Mouse (Mus musculus) mouse embryonic stem cell (cell line): Measurements from ENCODE around the gene Notum.

ENCODE experiments used
- in situ Hi-C, 2 experiments: fragments of 300-500 bp; cut with MboI; formaldehyde crosslinking; loops; 1 replicate in 1 of 2; 3 replicates in 1 of 2; pipeline ENCODE4 v1.14.3; 2019 to 2020; ENCODE audit warnings: low sequenced_read_pairs in 2 of 2, low pct_unique_long_range_greater_than_20kb in 1 of 2, mixed read lengths in 1 of 2; ENCODE audit not compliant: unreplicated experiment in 1 of 2

Notum gene

DNA sequence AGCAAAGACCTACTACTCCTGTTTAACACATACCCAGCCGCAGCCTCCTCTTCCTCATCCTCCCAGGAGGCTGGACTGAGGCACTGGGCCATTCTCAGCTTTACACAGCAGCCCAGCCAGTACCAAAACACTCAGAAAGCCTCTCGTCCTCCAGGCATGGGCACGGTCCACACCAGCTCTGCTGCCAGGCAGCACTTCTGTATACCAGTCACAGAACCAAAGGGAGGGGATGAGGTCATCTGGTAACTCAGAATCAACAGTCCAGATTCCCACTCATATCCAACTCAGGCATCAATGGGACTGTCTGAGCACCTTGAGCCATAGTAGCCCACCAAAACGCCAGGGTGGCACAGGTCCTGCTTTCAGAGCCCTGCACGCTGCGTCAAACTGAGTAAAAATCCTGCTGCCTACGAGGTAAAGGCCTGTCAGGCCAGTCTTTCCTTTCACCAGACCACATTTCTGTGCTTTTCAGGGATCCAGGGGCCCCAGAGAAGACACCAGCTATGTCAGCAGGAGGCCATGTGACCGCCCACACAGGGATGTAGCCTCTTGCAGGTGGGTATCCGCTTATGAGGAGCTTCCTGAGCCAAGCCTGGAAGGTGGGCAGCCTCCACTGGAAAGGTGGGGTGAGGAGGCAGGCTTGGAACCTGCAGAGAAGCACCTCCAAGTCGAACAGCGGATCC is 34.0 kb downstream of the Notum start:
- in situ Hi-C loops: no loop called here

DNA sequence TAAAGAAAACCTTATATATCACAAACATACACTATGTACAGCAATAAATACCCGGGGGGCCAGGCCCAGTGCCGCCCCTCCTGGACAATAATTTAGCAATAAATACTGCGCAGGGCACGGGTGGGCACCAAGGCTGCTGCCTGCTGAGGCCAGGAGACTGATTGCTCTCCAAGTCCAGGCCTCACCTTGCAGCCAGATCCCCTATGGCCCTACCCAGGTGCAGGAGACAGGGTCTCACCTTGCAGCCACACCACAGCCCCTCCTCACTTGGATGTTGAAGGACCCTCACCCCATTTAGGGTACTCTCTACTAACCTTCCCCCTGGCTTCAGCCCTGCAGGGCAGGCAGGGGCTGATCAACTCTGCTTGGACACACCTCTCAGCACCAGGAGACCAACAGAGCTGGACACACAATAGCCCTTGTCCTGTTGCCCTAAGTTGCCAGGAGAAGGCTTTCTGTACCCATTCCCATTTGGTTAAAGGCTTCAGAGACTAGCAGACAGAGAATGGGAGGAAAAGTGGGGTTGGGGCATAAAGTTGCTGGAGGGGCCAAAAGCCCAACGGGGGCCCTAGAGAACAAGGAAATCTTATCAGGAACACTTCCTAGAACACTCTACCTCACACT is 35.7 kb downstream of the Notum start, which contains the start of gene Sirt7:
Sirt7 (minus strand) TSS at position 89 of the 624 bp plus-strand sequence.
- in situ Hi-C loops: no loop called here

DNA sequence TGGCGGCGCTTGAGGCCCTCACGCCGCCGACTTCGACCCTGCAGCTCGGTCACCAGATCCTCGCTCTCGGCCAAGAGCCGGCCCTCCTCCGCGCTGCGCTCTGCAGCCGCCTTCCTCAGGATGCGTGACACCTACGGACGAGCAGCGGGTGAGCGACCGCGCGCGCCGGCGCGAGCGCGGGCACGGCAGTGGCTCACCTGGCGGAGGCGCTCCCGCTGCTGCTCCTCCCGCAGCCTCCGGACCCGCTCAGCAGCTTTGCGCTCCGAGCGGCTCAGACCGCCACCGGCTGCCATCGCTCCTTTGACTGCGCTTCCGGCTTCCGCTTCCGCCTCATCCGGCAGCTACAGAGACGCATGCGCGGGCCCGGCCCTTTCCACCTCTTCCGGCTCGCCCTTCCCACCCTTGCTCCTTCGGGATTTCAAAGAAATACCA is 36.3 kb downstream of the Notum start:
- in situ Hi-C loops: no loop called here

DNA sequence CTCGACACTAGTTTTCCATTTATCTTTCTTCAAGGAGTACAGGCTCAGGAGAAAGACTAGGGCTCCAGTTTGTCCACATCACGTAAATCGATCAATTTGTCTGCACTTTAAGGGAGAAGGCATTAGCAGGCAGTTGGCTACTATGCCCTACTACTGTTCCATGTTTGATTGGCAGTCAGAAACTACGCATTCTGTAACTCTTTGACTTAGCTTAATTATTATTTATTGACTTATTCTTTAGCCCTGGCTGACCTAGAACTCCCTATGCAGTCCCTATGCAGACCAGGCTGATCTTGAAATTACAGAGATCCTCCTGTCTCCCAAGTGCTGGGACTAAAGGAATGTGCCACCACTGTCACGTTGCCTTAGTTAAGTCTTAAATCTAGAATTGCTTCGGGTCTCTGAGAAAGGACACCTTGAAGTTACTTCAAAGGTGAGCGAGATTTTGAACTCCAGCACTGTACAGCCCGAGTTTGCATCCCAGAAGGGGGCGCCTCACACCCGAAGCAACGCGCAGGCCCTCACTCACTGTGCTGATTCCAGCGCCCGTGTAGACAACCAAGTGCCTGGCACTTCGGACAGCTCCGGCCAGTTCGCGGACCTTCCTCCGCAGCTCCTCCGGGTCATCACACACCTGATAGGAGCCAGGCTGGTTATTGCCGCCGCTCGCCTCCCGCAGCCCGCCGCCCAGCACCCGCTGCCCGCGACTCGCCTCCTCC is 36.9 kb downstream of the Notum start:
- in situ Hi-C loops: no loop called here

DNA sequence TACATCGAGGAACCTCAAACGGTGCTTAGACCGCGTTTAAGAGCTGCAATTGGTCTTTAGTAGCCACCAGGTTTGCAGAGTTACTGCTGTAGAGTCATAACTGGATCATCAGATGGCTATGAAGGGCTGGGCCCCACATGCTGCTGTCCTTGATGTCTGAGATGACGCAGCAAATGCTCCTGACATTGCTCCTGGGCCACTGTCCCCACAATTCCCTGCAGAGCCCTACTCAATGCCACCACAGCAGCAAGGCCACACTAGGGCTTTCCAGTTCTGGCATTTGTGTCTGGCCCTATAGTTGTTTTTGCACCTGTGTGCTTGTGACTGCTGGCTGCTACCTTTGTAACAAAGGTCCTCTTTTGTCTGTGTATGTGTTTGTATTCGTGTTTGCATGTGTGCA is 38.2 kb downstream of the Notum start:
- in situ Hi-C loops: no loop called here

DNA sequence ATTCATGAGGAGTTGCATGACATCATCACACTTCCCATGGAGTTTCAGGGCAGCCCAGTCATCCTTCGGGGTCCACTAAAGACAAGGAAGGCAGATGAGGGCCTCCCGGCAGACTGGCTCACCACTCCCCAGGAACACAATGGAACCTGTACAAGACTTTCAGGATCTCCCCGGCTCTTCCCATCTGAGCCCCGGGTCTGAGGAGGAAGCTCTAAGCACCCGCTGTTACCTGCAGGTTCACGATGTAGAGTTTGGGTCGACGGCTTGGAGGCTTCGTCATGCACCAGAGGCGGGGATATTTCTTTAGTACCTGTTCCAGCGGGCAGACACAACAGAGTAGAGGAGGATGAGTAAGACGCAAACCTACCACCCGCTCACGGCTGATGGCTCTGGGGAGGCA is 40.8 kb downstream of the Notum start:
- in situ Hi-C loops: no loop called here

DNA sequence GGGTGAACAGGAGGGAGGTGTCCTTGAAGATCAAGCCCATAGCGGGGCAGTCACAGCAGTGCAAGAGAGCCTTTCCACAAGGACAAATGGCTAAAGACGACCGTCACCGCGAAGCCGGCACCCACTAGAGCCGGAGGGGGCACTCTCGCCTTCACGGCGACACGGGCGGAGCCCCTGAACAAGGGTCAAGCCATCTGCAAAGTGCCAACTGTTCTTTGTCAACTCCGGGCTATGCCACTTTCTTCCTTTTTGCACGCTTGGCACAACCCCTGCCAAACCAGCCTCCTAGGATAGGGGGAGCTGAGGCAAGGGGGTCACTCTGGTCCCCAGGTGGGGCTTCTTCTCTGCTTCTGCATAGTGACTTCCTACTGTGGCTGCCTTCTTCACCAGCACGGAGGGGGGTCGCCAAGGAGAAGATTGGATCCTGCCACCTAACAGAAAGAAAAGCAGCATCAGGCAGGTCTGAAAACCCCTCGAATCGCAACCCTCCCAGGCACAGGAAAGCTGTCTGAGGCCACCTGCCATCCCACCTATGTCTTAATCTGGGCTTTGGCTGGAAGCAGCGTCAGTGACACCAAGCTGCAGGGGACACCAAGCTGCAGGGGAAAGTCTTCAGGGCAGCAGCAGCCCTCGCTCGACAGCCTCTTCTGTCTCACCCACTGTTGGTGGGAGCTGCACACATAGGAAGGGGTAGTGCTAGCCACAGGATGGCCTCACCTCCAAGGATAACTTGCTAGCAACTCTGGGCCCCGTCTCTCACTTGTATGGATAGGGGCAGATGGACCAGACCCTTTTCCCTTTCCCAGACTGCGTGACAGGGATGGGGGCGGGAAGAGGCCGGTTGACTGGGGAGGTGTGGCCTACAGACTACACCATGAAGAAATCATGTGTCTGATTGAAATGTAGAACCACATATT is 42.1 kb downstream of the Notum start:
- in situ Hi-C loops: no loop called here

DNA sequence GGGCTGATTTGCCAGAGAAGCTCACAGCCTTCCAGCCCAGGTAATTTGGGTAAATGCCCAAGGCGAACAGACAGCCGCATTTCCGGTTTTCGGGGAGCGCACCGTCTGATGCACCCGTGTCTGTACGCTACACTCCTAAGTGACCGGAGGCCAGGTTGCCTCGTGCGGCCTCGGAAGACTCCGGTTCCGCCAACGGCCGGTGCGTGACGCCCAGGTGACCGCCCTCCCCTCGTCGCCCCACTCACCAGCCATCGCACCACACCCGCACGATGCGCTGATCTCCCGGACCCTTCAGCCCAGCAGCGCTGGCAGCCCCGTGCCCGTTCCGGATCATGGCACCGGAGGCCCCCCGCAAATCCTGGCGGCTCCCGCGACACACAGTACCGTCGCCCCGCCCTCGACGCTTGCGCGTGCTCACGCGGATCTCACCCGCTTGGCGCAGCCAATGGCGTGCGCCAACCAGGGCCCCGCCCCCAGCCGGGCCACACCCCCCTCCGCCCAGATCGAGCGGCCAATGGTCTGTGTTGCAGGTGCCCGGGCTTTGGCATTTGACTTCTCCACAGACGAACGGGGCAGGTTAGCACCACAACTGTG is 43.4 kb downstream of the Notum start, which contains the start of gene Pcyt2:
Pcyt2 (minus strand) TSS at position 418 of the 594 bp plus-strand sequence.
- in situ Hi-C loops: no loop called here

DNA sequence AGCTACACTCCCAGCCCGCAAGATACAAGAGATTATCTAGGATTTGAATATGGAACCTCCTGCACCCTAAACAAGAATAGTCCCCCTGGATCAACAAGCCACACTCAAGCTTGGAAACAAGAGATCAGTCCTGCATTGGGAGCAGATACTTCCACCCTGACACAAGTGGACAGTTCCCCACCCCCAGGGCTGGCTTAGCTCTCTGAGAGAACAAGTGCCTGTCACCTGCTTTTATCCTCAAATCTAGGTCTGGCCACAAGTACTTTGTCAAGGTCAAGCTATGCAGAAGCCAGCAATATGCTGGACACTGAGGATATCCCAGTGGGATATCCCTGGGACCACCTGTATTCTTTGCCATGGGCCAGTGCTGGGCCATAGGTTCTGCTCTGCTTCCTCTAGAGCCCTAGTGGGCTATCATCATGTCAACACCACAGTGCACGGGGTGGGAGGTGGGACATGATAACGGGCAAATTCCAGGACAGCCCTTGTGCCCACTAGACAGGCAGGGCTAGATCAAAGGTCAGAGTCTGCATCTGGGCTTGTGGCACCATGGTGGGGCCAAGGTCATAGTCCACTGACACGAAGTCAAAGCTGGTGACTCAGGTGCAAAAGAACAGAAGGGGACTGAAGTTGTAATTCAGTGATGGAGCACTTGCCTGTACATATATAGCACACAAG is 44.2 kb downstream of the Notum start:
- in situ Hi-C loops: no loop called here

DNA sequence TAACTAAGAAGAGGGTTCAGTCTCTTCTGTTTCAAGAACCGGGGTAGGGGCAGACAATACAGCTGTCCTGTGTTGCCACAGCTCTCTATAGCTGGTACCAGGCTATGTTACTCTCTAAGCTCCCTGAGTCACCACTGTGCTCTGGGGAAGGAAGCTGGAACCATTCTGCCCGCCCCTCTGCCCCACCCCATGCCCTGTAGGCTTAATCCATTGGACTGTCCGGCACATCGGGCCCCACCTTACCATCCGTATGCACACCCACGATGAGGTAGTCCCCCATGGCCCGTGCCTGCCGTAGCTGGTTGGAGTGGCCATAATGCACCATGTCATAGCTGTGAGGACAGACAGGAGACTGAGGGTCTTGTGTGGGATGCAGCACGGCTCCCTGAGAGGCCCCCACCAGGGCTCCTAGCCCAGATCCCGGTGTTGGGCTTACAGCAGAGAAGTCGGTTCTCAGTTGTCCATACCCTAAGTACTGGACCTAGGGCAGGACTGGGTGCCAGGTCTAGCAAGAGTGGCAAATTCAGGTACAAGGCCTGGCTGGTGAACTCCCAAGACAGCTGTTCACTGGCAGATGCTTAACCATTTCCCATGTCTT is 45.3 kb downstream of the Notum start:
- in situ Hi-C loops: no loop called here

DNA sequence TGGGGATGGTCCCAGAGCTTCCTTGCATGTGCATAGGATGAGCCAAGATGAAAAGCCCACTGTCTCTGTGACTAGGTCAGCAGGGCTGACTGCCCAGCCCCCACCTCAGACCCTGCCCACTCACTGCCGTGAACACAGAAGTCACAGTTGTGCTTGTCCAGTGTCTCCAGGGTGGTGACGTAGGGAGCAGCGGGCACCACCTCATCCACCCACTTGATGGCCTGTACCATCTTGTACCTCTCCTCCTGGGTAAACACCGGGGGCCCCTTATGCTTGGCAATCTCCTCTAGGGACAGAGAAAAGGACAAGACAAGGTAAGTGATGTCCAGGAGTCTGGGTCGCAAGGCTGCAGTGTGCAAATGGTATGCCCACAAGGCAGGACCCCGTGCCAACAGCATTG is 45.8 kb downstream of the Notum start:
- in situ Hi-C loops: no loop called here

DNA sequence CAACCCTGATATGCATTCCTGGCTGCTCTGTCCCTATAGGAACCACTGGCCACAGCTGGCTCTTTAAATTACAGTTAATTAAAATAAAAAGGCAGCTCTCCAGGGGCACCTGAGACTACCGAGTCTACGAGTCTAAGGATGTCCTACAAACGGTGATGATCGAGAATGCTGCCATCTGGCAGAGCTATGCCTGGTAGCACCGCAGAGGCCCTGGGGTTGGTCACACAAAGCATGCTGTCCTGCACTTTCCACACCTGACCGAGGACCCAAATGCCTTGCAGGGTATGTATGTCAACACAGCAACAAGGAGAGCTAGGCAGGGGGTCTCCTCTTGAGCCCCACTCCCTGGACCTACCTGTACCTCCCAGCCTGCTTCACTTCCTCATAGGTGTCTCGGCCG is 47.0 kb downstream of the Notum start:
- in situ Hi-C loops: no loop called here

DNA sequence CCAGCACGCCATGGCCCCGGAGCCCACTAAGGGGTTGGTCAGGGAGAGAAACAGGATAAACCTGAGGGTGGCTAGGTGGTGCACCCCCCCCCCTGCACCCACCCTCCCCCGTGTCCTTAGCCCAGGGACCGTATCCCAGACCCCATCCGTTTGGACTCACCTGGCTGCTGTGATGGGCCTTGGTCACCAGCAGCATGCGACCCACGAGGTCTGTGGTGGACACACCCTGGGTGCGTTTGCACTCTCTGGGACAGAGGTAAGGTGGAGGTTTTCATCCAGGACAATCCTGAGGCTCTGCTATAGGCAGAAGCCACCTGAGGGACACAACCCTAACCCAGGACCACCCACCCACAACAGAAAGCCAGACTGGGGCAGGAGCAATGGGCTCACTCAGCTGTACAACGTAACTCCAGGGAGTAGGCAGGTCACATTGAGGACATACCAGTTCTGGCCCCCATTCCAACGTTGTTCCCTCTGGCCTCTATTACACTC is 47.4 kb downstream of the Notum start:
- in situ Hi-C loops: no loop called here

DNA sequence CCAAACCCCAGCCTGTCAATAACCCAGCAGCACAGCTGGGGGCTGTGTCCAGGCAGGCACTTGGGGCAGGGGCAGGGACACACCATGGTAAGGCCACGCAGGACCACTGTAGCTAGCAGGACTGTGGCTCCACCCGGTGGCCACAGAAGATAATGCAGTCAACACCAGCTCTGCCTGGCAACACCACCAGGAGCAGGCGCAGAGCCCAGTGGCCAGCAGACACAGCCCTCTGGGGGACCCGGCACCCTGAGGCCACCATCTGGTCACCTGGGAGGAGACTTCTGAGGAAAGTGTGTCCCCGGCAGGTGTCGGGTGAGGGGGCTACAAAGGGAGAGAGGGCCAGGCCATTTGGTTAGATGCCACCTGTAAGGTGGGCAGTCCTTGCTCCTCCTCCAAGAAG is 48.2 kb downstream of the Notum start:
- in situ Hi-C loops: no loop called here

DNA sequence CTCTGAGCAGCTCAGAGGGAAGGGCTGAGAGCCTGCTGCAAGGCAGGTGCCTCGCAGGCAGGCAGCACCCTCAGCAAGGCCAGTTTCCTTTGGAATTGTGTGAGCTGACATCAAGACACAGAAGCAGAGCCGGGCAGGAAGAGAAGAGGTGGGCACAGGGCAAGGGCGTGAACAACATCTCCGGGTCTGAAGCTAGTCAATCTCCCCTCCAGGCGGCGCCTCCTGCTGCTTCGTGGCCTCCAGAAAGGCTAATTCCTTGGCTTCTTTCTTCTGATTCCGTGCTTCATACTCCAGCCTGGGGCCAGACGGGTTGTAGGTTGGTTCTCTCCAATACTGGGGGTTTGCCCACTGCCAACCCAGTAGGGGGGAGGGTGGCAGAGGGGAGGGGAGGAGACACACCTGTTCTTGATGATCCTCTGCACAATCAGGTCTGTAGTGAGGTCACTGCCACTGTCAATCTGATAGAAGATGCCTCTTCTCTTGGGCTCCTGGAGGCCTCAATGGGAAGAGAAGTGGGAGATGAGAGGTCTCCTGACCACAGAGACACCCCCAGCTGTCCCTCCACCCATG is 50.4 kb downstream of the Notum start:
- in situ Hi-C loops: no loop called here

DNA sequence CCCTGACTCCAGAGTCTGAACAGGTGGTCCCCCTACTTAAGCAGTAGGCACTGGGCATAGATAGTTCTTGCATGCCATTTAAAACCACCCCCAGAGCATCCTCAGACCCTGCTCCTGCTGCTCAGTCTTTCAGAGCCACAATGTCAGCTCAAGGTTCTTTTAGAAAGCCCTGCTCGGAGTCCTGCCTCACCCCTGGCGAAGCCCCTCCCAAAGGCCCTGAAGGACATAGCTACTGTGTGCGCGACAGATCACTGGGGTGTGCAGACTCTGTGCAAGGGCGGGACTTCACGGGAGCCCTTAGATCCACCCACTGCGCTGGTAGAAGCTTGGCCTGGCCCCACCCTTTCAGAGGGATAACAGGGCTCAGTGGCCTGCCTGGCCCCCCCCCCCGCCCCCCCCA is 51.7 kb downstream of the Notum start:
- in situ Hi-C loops: no loop called here
